Mouse (Mus musculus) neural tube, embryonic 13.5 days (tissue): ENCODE measurements around the gene Pde1a. TPM values are rescaled to one million over a fixed set of nuclear protein-coding genes. Genes with fewer than 3 reads are reported as not detected.

Experiments used
- ATAC-seq: fragments of 200-750 bp; cut with Nextera tagmentation; 2 replicates; pipeline ENCODE4 v1.8.0; 2017; ENCODE audit warnings: low read depth, mild to moderate bottlenecking, moderate TSS enrichment, moderate library complexity
- H3K27ac ChIP-seq: fragments of 300-500 bp; sonication (generic); replicated peaks from 2 replicates; pipeline ENCODE4 v1.5.1; 2015; ENCODE audit warnings: moderate library complexity, mild to moderate bottlenecking, inconsistent platforms
- H3K27me3 ChIP-seq: fragments of 300-500 bp; sonication (generic); 2 replicates; pipeline ENCODE4 v1.6.1; 2015; ENCODE audit warnings: mild to moderate bottlenecking, inconsistent platforms
- H3K36me3 ChIP-seq: fragments of 300-500 bp; sonication (generic); 2 replicates; pipeline ENCODE4 v1.6.1; 2015; ENCODE audit warnings: mild to moderate bottlenecking, inconsistent platforms
- H3K4me1 ChIP-seq: fragments of 300-500 bp; sonication (generic); replicated peaks from 2 replicates; pipeline ENCODE4 v1.6.1; 2015; ENCODE audit warnings: inconsistent platforms
- H3K4me2 ChIP-seq: fragments of 300-500 bp; sonication (generic); 2 replicates; pipeline ENCODE4 v1.6.1; 2015; ENCODE audit warnings: inconsistent platforms, mild to moderate bottlenecking, moderate library complexity
- H3K4me3 ChIP-seq: fragments of 300-500 bp; sonication (generic); 2 replicates; pipeline ENCODE4 v1.5.1; 2015; ENCODE audit warnings: mild to moderate bottlenecking, inconsistent platforms
- H3K9ac ChIP-seq: fragments of 300-500 bp; sonication (generic); 2 replicates; pipeline ENCODE4 v1.6.1; 2015; ENCODE audit warnings: moderate library complexity, mild to moderate bottlenecking, inconsistent platforms
- H3K9me3 ChIP-seq: fragments of 300-500 bp; sonication (generic); 2 replicates; pipeline ENCODE4 v1.6.1; 2016; ENCODE audit warnings: inconsistent platforms
- WGBS: fragments of 180-500 bp; shearing (Covaris S2); methylation state at CpG from one replicate; pipeline ENCODE4 v1.1.7; 2015; 5-methylcytosine and 5-hydroxymethylcytosine counted together
- polyA plus RNA-seq: library from polyadenylated mRNA; unstranded; fragments of >200 nt; fragmentation: Nextera tagmentation; extraction: Ambion mirVana; gene quantifications from 2 replicates; pipeline ENCODE4 v1.2.1, GENCODE M21; 2015

The Pde1a gene
- polyA plus RNA-seq, 1 experiment from 2014 or later, result 5.1 TPM

- Histone ChIP-seq H3K4me2 (no peak overlapping the region), H3K4me1 (no peaks in the 10 kb centered on the region), H3K36me3 (no peaks in the 10 kb centered on the region), H3K9ac (no peak overlapping the region), H3K27ac (no peak overlapping the region), H3K27me3 (no peaks in the 10 kb centered on the region), H3K9me3 (no peaks in the 10 kb centered on the region), H3K4me3 (no peak overlapping the region)
- no peak for ATAC-seq
- 91% methylated on average over 9 of the region's 9 CpGs for WGBS
Measured at GRCm38 (mm10) chr2:80080090-80080821, 49.0 kb downstream of the Pde1a start.

- Histone ChIP-seq H3K36me3 (no peaks in the 10 kb centered on the region), H3K4me1 (no peaks in the 10 kb centered on the region), H3K4me3 (no peak overlapping the region), H3K9ac (no peak overlapping the region), H3K27me3 (no peaks in the 10 kb centered on the region), H3K27ac (no peak overlapping the region), H3K9me3 (no peaks in the 10 kb centered on the region), H3K4me2 (no peak overlapping the region)
- WGBS, result 93% methylated on average over 4 of the region's 4 CpGs
- no peak for ATAC-seq
Measured at GRCm38 (mm10) chr2:80079618-80080017, 49.6 kb downstream of the Pde1a start.

GRCm38 (mm10) chr2:80076323-80076722 is 52.9 kb downstream of the Pde1a start:
- no peak overlapping the region for H3K4me2 ChIP-seq
- no peaks in the 10 kb centered on the region for H3K9me3 ChIP-seq
- H3K9ac ChIP-seq, result no peak overlapping the region
- H3K4me1 ChIP-seq, result no peaks in the 10 kb centered on the region
- 79% methylated on average over 4 of the region's 4 CpGs for WGBS
- no peak overlapping the region for H3K27ac ChIP-seq
- no peak for ATAC-seq
- H3K27me3 ChIP-seq, result no peaks in the 10 kb centered on the region
- H3K36me3 ChIP-seq, result no peaks in the 10 kb centered on the region
- no peak overlapping the region for H3K4me3 ChIP-seq

GRCm38 (mm10) chr2:80074531-80074930 is 54.7 kb downstream of the Pde1a start:
- no peak for ATAC-seq
- H3K27me3 ChIP-seq, result no peaks in the 10 kb centered on the region
- WGBS, result 90% methylated on average over 2 of the region's 2 CpGs
- no peak overlapping the region for H3K4me2 ChIP-seq
- H3K4me1 ChIP-seq, result no peaks in the 10 kb centered on the region
- no peaks in the 10 kb centered on the region for H3K9me3 ChIP-seq
- no peak overlapping the region for H3K4me3 ChIP-seq
- no peak overlapping the region for H3K27ac ChIP-seq
- no peaks in the 10 kb centered on the region for H3K36me3 ChIP-seq
- no peak overlapping the region for H3K9ac ChIP-seq

- 57% methylated on average over 5 of the region's 5 CpGs for WGBS
- Histone ChIP-seq H3K36me3 (no peaks in the 10 kb centered on the region), H3K27me3 (no peaks in the 10 kb centered on the region), H3K9ac (no peak overlapping the region), H3K4me3 (no peak overlapping the region), H3K27ac (no peak overlapping the region), H3K4me1 (no peaks in the 10 kb centered on the region), H3K4me2 (no peak overlapping the region), H3K9me3 (no peaks in the 10 kb centered on the region)
- ATAC-seq, result no peak
Measured at GRCm38 (mm10) chr2:80074046-80074445, 55.2 kb downstream of the Pde1a start.

GRCm38 (mm10) chr2:80073426-80073825 is 55.8 kb downstream of the Pde1a start:
- no peak overlapping the region for H3K4me2 ChIP-seq
- no peaks in the 10 kb centered on the region for H3K9me3 ChIP-seq
- no peaks in the 10 kb centered on the region for H3K36me3 ChIP-seq
- 70% methylated on average over 2 of the region's 2 CpGs for WGBS
- H3K4me1 ChIP-seq, result no peaks in the 10 kb centered on the region
- H3K27ac ChIP-seq, result no peak overlapping the region
- no peak for ATAC-seq
- no peaks in the 10 kb centered on the region for H3K27me3 ChIP-seq
- no peak overlapping the region for H3K4me3 ChIP-seq
- H3K9ac ChIP-seq, result no peak overlapping the region

- ATAC-seq, result no peak
- Histone ChIP-seq H3K27me3 (no peaks in the 10 kb centered on the region), H3K4me1 (no peaks in the 10 kb centered on the region), H3K9ac (no peak overlapping the region), H3K4me3 (no peak overlapping the region), H3K9me3 (no peaks in the 10 kb centered on the region), H3K27ac (no peak overlapping the region), H3K4me2 (no peak overlapping the region), H3K36me3 (no peaks in the 10 kb centered on the region)
- 82% methylated on average over 3 of the region's 3 CpGs for WGBS
Measured at GRCm38 (mm10) chr2:80069745-80070144, 59.5 kb downstream of the Pde1a start.

GRCm38 (mm10) chr2:80066449-80066848 is 62.8 kb downstream of the Pde1a start:
- Histone ChIP-seq H3K9ac (no peak overlapping the region), H3K4me3 (no peak overlapping the region), H3K4me1 (no peaks in the 10 kb centered on the region), H3K27ac (no peak overlapping the region), H3K4me2 (no peak overlapping the region), H3K36me3 (no peaks in the 10 kb centered on the region), H3K9me3 (no peaks in the 10 kb centered on the region), H3K27me3 (no peaks in the 10 kb centered on the region)
- ATAC-seq, result no peak
- 88% methylated on average over 4 of the region's 4 CpGs for WGBS

- Histone ChIP-seq H3K9me3 (no peaks in the 10 kb centered on the region), H3K4me3 (no peak overlapping the region), H3K27me3 (no peaks in the 10 kb centered on the region), H3K4me2 (no peak overlapping the region), H3K27ac (no peak overlapping the region), H3K4me1 (no peaks in the 10 kb centered on the region), H3K36me3 (no peaks in the 10 kb centered on the region), H3K9ac (no peak overlapping the region)
- no peak for ATAC-seq
Measured at GRCm38 (mm10) chr2:80056062-80056461, 73.2 kb downstream of the Pde1a start.

GRCm38 (mm10) chr2:80054042-80054441 is 75.2 kb downstream of the Pde1a start:
- Histone ChIP-seq H3K4me1 (no peaks in the 10 kb centered on the region), H3K27ac (no peak overlapping the region), H3K4me2 (no peak overlapping the region), H3K9me3 (no peaks in the 10 kb centered on the region), H3K4me3 (no peak overlapping the region), H3K27me3 (no peaks in the 10 kb centered on the region), H3K36me3 (no peaks in the 10 kb centered on the region), H3K9ac (no peak overlapping the region)
- no peak for ATAC-seq
- 71% methylated on average over 3 of the region's 3 CpGs for WGBS

- H3K4me2 ChIP-seq, result no peak overlapping the region
- H3K36me3 ChIP-seq, result no peaks in the 10 kb centered on the region
- H3K27ac ChIP-seq, result no peak overlapping the region
- H3K9me3 ChIP-seq, result 0 out of 2 replicates have a peak, but pooled peaks cover 3% of the 10 kb centered on the region
- H3K4me1 ChIP-seq, result no peaks in the 10 kb centered on the region
- no peaks in the 10 kb centered on the region for H3K27me3 ChIP-seq
- ATAC-seq, result no peak
- no peak overlapping the region for H3K9ac ChIP-seq
- no peak overlapping the region for H3K4me3 ChIP-seq
- WGBS, result 87% methylated on average over 4 of the region's 4 CpGs
Measured at GRCm38 (mm10) chr2:80046751-80047513, 82.3 kb downstream of the Pde1a start.

GRCm38 (mm10) chr2:80038642-80039445 is 90.4 kb downstream of the Pde1a start:
- Histone ChIP-seq H3K36me3 (no peaks in the 10 kb centered on the region), H3K9me3 (no peaks in the 10 kb centered on the region), H3K9ac (no peak overlapping the region), H3K4me1 (no peaks in the 10 kb centered on the region), H3K27me3 (no peaks in the 10 kb centered on the region), H3K27ac (no peak overlapping the region), H3K4me3 (no peak overlapping the region), H3K4me2 (0 out of 2 replicates have a peak overlapping the region, but pooled peaks have one; percentile 3)
- WGBS, result 70% methylated on average over 10 of the region's 10 CpGs
- ATAC-seq, result no peak
